Mouse (Mus musculus) thymus, adult 2 months (tissue): ENCODE measurements around the gene Emilin1.

Source experiments
- CTCF ChIP-seq: fragments of 200-500 bp; IDR thresholded peaks from 2 replicates; pipeline ENCODE4 v1.5.1; 2012; ENCODE audit warnings: mild to moderate bottlenecking, control low read depth, low read length, moderate library complexity, borderline replicate concordance; ENCODE audit not compliant: control insufficient read depth, poor library complexity, insufficient read depth; ENCODE audit errors: extremely low read depth
- POLR2A ChIP-seq: fragments of 200-500 bp; IDR thresholded peaks from 2 replicates; pipeline ENCODE4 v1.6.1; 2012; ENCODE audit warnings: mild to moderate bottlenecking, low read length, control low read depth, moderate library complexity; ENCODE audit not compliant: control insufficient read depth, poor library complexity, insufficient read depth; ENCODE audit errors: extremely low read depth

DNA sequence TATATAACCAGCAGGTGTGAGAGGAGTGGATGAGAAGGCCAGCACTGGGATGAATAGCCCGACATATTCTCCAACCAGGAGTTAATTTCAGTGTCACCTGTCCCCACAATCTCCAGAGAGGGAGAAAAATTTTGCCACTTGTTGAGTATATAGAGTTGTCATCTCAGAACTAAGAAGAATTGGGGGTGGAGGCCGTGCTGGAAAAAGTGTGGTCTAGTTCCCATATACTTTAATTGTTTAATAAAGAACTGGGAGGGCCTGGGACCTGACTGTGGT, 43.1 kb upstream of the Emilin1 start:
- TF ChIP-seq CTCF (no peak), POLR2A (no peak)
